Mouse (Mus musculus): ENCODE data around the gene Tmem259.

DNA sequence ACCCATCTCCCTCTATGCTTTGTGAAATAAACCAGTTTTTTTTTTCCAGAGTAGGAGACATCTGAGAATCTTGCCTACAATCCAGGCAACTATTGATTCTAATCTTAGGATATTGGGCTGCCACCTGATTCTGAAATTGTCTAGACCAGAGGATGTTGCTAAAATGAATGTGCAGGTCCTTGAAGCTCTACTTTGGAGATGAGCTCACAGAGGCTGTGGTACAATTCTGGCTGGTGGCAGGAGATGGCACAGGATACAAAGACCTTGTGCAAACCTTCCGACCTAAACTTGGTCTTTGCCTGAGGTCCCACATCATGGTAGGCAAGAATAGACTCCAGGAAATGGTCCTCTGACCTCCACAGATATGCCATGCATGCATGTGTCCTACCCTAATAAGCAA is 11.5 kb upstream of the Tmem259 start:
- TF ChIP-seq MYOG (IDR thresholded peaks at IDR 0.05; ENCODE audit: control insufficient read depth, extremely low read depth, insufficient read length): no peak
- TF ChIP-seq USF1 (IDR thresholded peaks at IDR 0.05; ENCODE audit: low read depth): no peak
- no peak for TF ChIP-seq CTCF (IDR thresholded peaks at IDR 0.05; ENCODE audit: control insufficient read depth, insufficient read depth, insufficient read length)
- no peak for TF ChIP-seq FOSL1 (IDR thresholded peaks at IDR 0.05; ENCODE audit: insufficient read depth, low read length, poor library complexity, severe bottlenecking)
- no peak for TF ChIP-seq MYOD1 (IDR thresholded peaks at IDR 0.05; ENCODE audit: control insufficient read depth, insufficient read length, low read depth)
- no peak for TF ChIP-seq MAX (IDR thresholded peaks at IDR 0.05)
- TF ChIP-seq CEBPB (IDR thresholded peaks at IDR 0.05; ENCODE audit: low read depth): no peak

All from C2C12 (cell line).